Mouse (Mus musculus) cerebellum, adult 18-20 months (tissue): ENCODE data around the gene Id2.

ENCODE experiments used
- DNase-seq, 2 experiments: peaks; one replicate each; pipeline ENCODE4 v3.0.0; 2021

Gene Id2

DNA sequence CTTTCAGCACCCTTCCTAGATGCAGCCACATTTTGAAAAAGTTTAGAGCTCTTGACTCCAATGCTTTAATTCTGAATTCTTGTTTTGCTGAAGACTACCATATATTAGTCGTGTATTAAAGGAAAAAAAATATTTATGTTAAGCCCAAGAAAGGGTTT is at the start of gene Id2:
Gene Id2 (minus strand): TSS at position 89 of the 158 bp plus-strand sequence.
- DNase-seq: no peak

DNA sequence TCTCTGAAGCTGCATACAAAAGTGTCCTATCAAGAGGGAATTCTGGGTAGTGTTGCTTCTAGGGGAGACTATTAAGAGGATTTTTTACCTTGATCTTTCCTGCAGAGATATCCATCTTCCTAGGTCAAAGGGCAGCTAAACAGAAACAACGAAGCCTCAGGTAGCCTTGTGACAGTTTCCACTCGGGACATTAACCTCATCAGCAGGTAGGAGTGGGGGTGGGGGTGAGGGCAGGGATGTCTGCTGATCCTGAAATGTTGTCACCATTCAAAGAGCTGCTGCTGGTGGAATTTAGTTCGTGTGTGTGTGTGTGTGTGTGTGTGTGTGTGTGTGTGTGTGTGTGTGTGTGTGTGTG is 48.4 kb upstream of the Id2 start:
- DNase-seq: no peak

DNA sequence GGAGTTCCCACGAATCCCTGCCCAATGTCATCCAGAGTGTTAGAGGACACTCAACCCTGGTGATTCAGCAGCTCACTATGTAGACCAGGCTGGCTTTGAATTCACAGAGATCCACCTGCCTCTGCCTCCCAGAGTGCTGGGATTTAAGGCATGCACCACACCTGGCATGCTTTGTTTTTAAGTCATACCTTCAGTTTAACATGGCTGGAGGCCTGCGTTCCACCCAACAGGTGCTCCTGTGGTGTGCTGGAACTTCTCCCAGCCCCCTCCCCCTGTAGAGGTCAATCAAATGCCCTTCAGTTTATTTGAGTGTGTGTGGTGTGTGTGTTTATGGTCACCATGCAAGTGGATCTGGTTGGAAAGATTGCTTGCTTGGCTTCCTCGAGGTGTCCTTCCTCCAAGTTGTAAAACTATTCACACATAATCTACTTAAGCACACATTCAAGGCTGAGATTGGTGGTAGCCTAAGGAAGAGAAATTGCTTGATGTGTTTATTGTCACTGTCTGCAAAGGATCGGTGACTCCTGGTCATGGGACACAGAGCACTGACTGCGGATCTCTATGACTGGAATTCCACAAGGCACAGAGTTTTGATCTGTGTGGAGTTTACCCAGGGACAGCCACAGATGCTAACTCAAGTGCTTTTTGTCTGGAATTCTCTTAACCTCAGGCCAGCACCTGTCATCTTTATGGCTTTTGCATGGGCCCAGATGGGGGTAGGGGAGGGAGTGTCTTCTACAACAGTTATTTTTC is 47.8 kb upstream of the Id2 start:
- DNase-seq: no peak

DNA sequence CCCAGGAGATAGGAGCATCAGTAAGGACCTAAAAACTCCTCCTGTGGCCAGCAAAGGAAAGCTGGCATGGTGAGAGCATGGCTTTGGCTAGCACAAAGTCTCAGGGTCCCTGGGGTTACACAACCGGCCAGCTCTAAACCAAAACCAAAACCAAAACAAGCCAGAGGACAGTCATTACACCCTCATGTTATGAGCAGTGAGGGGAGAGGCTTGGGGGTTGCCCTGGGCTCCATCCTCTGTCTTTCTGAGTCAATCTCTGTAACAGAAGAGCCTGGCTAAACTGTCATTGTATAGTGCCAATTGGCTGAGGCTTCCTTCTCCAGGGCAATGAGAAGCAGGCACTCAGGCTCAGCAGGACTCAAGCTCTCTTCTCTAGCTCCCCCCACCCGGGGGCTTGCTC is 46.6 kb upstream of the Id2 start:
- DNase-seq: no peak

DNA sequence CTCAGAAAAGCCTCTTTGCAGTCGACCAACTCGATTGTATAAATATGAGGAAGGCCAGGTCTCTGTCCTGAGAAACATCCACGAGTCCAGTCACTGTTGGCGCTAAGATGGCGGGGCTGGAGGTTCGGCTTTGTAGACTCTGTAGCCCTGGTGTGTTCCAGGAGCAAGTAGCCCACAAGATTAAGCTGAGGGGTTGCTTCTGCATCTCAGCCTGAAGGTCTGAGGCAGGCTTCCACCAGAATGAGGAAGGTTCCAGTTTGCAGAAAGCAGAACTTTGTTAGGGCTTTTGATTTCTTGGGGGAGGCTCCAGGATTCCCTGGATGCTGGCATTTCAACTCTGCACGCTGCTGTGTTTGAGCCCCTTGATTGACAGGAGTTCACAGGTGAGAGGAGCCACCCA is 45.3 kb upstream of the Id2 start:
- DNase-seq: no peak

DNA sequence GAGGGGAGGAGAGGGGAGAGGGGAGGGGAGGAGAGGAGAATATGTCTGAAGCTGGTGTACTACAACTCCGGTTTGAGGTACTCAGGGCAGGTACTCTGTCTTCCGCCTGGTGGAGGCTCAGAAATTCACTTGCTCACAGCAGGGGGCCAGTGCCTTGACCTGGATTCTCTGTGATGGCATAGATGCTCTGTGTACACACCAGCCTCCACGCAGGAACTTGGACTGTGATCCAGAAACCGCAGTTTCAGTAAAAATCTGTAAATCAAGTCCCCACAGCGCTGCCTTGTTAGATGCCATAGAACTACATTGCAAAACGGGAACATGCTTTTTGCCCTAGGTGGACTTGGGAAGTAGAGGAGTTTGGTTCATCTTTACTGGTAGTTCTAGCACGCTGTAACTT is 44.4 kb upstream of the Id2 start:
- DNase-seq: peak; percentile 11 to 21

DNA sequence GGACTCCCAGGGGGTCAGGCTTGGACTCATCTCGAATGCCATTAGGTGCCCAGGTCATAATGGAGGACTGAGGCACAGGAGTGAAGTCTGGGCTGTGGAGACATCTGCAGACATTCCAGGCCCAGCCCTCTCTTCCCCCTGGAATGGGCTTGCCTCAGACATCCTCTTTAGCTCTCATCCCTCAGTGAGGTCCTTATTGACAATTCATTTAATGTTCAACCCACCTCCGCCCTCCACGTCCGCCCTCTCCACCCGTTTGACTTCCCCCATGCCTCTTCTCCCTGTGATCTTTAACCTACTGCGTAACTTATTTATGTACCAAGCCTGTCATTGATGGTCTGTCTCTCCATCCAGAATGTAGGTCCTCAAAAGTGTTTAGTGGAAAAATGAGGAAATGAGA is 43.2 kb upstream of the Id2 start:
- DNase-seq: no peak

DNA sequence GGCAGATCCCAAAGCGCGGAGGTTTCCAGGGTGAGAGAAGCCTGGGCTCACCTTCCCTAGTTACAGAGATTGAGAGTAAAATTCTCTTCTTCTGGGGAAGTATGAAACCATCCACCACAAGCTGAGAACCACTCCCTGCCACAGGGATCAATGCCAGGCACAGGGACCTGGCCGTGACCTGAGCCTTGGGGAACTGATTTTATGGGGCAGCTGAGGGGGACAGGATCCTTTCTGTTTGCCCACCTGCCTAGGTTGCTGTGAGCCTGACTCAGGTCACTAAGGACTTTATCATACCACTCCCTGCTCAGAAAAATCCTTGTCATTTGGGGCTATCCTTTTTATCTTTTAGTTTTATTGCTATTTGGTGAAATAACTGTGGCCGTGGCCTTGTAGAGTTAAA is 41.7 kb upstream of the Id2 start:
- no peak for DNase-seq

DNA sequence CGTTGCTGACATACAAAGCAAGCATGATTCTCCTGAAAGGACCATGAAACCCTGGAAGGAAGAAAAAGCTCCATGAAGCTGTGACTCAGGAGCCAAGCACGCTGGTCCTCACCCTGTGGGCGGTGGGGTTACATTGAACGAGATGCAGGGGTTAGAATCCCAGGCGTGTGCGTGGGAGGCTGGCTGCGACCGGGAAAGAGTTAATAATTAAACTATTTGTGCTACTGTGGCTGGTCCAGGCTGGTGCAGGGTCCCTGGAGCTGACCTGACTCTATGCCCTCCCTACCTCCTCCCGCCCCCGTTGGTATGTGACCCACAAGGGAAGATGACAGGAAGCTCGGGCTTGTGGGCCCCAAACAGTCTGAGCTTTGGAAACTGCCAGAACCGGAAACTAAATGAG is 35.1 kb upstream of the Id2 start:
- DNase-seq: no peak

DNA sequence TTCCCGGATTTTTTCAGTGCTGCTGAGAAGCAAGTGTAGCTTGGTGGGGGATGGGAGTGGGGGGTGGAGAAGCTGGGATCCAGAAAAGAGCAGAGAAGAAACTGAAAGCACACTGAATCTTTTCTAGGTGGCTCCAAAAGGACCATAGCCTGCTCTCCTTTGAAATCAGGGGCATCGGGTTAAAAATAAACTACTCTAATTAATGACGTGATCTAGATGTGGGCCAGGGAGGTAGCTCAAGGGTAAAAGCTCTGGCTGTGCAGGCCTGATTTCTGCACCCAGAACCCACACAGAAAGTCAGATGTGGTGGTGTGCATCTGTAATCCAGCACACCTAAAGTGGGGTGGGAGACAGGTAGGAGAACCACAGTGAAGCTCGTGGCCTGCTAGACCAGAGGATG is 30.7 kb upstream of the Id2 start:
- DNase-seq: no peak

DNA sequence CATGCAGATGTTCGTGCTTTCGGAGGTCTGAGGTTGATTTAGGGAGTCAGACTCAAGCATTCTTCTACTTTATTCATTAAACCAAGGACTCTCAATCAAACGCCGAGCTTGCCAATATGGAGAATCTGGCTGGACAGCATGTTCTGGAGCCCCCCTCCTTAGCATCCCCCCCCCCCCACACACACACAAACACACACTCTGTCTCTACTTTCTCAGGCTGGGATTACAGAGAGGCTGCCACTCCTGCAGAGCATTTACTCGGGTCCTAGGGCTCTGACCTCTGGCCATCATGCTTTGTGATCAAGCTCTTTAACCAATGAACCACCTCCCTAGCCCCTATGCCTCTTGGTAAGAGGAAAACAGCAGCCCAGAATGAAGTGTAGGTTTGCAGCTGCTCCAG is 29.3 kb upstream of the Id2 start:
- no peak for DNase-seq

DNA sequence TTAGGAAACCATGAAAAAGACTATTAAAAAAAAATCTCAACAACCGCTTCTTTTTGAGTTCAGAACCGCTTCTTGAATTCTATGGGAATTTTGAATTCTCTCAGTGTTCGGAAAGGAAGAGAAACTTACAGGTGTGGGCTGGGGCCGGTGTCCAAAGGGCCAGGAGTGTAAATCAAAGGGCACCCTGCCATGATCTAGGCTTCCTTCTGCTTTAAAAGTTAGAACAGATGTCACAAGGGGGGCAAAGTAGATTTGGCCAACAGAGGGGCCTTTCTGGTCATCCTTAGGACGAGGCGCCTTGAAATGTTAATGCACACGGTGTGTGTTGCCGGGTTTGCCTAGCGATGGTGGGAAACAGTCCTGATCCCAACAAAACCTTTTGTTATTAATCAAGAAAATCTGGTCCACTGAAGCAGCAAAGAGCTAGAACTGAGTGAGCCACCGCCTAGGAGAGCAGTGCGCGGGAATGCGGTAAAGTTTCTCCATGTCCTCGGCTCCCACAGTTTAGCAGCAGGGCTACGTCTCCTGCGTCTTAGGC is 28.4 kb upstream of the Id2 start:
- no peak for DNase-seq

DNA sequence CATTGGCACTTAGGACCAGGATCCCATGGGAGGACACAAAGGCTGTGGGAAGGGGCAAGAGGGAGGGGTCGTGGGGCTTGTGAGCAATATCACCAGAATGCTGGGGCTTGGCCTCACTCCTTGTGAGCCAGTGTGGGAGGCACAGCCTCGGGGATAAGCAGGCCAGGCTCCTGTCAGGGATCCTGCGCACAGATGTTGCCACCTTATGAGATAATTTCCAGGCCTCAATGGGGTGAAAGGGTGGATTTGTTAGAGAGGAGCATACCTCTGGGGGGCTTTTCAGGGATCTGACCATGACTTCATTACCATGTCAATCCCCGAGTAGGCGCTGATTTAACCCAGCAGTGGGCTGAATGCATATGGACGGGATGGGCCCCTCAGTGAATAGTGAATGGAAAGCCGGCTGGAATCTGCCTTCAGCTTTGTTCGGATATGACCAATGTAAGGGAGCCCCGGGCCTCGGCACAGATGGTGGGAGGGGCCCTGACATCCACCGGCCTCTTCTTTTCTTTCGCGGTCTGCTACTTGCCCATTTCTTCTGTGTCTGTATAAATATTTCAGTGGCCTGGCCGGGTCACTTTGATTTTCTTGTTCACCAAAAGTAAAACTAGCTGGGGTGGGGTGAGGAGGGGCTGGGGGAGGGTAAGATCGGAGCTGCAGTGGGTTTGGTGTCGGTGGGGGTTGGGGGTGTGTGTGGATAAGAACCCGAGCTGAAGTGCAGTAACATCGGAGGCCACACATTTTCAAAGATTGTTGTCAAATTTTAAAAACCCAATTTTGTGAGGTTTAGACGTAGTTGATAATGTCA is 27.7 kb upstream of the Id2 start:
- no peak for DNase-seq

DNA sequence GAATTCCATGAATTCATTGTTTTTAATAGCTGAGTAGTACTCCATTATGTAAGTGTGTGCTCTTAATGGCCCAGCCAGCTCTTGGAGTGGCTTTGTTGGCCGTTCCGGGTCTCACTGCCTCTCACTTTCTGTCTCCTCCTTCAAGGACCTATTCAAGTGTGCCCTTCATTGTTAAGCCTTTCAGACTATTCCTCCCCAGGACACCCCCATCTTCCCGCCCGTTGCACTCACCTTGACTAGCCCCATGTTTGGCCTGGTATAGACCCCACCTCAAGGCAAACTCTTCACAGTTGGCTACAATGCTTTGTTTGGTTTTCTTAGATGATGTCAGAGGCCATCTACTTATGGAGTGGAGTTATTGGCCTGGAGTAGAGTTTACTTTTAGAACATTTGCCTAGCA is 23.8 kb upstream of the Id2 start:
- no peak for DNase-seq

DNA sequence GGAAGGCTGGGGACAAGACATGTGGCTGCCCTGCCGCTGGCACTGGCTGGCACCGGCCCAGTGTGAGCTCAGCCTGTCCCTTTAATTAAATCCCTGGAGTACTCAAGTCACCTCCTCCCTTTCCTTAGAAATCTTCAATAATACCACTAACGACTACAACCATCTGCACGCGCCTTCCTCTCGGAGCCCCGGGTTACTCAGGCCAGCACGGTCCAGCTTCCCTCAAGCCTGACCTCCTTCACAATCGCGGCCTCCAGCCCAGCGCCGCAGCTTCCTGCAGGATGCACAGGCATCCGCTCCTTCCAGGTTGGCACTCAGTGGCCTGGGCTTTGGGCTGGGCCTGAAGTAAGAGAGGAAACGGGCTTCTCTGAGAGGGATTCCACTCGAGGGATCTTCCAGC is 22.3 kb upstream of the Id2 start:
- no peak for DNase-seq

DNA sequence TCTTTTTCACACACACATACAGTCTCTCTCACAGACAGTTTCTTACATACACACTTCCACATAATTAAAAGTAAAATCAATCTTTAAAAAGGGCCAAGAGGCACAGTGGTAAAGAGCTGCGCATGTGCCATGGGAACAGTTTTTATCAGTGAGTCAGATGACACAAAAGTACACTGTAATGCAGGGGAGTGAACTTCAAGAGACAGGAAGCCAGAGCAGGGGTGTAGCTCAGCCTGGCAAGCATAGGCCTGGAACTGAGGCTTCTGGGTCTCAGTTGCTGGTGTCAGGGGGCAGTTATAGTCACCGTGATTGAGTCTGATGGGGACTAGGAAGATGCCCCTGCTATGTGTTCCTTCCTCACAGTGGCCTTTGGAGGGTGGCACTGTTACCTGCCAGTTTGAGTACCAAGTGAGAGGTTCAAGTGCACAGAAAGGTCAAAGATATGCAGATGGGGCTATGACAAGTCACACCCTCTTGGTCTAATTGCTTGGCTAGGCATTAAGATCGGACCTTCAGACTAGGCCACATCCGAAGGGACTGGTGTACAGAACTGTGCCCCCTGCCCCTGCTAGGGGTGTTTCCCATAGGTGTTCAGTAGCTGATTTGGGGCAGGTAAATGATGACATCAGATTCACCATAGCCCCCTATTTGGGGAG is 21.0 kb upstream of the Id2 start:
- no peak for DNase-seq

DNA sequence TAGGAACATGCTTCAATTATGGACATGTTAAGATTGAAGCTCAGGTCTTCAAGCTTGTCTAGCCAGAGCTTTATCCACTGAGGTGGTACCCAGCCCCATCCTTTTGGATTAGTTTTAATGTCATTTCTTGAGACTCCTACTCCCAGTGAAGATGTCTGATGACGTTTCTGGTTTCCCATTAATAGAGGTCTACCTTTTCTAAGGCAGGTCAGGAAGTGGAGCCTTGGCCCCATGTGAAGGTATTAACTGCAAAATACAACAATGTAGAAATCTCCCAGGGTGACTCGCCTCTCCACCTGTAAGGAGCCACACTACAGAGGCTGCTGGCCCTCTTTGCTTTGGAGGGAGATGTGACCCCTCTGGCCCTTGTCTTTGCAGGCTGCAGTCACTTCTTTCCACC is 19.2 kb upstream of the Id2 start:
- no peak for DNase-seq

DNA sequence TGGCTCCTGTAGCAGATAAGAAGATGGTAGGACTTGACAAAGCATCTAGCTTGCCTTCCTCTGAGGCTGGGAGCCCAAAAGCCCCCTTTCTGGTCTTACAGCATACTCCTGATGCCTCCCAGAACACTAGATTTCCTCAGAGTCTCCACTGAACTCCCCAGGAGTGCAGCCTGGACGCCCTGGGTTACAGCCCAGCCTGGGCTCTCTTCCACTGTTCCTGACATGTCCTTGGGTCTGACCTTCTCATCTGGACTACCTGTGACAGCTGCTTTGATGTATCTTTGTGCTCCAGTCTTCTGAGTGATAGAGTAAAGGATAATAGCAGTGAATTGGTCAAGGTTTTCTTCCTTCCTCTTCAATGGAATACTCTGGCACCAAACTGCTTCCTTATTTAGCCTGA is 17.5 kb upstream of the Id2 start:
- DNase-seq: no peak

DNA sequence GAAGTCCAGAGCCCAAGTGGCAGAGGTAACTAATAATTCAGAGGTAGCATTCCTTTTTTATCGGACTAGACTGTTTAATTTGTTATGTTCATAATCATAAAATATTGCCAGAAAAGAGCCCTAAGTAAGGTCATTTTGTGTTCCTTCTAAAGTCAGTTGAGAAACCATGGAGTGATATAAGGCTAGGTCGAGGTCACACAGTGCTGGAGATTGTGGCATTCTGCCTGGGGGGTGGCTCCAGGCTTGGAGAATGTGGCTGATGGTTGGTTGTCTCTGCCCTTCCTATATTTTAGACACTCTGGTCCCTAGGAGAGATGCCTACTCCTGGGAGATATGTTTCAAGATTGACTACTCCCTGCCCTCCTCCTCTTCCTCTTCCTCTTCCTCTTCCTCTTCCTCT is 16.4 kb upstream of the Id2 start:
- DNase-seq: no peak

DNA sequence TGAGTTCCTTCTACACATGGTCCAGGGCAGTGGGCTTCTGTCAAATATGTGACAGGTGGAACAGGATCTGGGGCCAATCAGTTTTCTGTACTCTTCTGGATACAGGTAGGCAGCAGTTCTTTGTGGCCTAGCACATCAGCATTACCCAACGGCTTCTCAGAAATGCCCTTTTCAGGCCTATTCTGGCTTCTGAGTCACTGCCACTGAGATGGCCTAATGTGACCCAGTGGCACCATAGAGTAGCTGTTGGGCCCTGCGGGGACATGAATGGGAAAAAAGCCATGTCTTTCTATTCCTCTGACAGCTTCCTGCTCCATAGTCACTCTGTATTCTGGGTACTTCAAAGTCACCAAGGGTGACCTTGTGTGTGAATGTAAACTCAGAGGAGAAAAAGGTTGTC is 15.9 kb upstream of the Id2 start:
- no peak for DNase-seq

DNA sequence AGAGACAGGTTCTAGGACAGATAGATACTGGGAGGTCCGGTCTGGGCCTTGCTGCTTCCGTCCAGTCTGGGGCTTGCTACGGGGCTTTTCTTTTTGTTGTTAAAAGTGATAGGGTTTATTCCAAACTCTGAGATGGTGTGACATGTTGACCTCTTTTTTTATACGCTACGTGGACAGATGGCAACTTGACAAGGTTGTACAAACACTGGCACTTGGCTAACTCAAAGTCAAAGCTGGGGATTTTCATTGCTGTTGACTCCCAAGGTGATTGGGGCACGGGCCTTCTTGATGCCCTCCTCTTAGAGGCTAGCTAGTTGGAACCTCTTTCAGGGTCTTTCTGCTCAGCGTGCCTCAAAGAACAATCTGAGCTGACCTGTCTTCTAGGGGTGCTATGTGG is 13.7 kb upstream of the Id2 start:
- DNase-seq: no peak

DNA sequence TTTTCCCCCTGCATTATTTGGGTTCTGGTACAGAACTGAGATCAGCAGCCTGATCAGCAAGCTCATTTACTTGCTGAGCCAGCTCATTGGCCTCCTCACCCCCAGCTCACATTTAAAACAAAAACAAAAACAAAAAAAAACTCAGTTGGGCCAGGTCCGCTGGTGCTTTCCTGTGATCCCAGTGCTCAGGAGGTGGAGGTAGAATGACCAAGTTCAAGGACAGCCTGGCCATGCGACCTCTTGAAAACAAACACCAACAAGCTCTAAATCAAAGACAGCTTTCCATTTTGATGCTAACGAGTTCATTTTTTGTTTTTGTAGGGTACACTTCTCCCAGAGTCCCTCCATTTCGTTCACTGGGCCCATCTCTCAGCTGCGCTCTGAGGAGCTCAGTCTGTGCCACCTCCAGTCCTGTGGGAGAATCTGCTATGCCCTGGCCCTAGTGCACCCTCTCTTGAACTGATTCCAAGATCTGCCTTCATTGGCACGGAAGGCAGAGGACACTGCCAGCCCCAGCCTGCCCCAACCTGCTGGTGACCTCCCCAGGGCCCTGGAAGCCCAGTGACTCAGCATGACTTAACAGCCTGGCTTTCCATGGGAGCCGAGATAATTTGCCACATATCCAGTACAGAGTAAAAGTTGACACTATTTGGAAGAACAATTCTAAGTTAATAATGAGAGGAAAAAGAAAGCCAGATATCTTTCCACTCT is 13.2 kb upstream of the Id2 start:
- DNase-seq: peak in 1 of 2 experiments; percentile 12

DNA sequence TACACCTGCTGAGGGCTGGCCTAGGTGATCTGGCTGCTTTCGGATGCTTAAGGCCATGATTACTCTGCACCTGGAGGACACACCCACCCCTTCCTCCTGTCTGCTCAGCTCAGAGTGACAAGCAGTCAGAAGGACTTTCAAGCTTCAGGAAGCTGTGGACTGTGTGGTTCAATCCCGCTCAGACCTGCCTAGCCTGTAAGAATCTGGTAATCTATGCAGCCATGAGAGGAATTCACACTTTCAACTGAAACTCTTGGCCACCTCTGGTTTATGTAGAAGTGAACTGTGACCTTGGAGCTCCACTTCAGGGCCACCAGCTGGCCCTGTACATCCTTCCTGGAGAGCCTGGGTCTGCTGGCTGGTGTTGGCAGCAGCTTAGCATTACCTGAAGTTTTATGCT is 11.9 kb upstream of the Id2 start:
- no peak for DNase-seq

DNA sequence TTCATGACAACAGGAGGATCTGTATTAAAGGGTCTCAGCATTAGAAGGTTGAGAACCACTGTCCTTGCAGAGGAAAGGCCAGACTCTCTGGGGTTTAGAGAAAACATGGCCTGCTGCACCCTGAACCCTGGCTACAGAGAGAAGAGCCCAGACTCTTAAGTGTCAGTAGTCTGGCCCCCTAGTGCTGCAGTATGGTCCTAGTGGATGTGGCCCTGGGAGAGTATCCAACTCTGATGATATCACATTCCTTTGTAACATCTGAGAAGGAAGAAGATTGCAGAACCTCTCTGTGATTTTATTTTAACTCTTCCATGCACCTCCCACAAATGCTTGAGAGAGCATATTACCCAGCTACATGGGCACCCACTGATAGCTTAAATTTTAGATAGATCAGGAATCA is 7.6 kb upstream of the Id2 start:
- no peak for DNase-seq
